Mouse (Mus musculus): ENCODE measurements around the gene Faap24. TPM values are rescaled to one million over a fixed set of nuclear protein-coding genes. Genes with fewer than 3 reads are reported as not detected.
A peak's percentile ranks its signal among the peaks of the same experiment; 100 is the strongest.

Gene Faap24
- polyA plus RNA-seq, 1 experiment from 2014 or later, result 20.0 TPM

- H3K9me3 ChIP-seq (ENCODE audit: control insufficient read depth, low read length), result no peaks in the 10 kb centered on the region
- H3K9ac ChIP-seq (ENCODE audit: low read length), result no peak overlapping the region
- WGBS, result 79% methylated on average over 3 of the region's 3 CpGs
- H3K27me3 ChIP-seq (ENCODE audit: control insufficient read depth, insufficient read depth, low read depth, low read length), result no peaks in the 10 kb centered on the region
- H3K4me2 ChIP-seq (ENCODE audit: low read depth, low read length), result no peak overlapping the region
- no peak overlapping the region for H3K27ac ChIP-seq (ENCODE audit: low read length)
- H3K4me1 ChIP-seq (replicated peaks; ENCODE audit: control insufficient read depth, insufficient read depth, low read length), result no peaks in the 10 kb centered on the region
- H3K4me3 ChIP-seq (ENCODE audit: low read length), result no peak overlapping the region
- ATAC-seq (ENCODE audit: low read depth), result no peak
- H3K36me3 ChIP-seq (ENCODE audit: control insufficient read depth, insufficient read depth, low read length), result no peaks in the 10 kb centered on the region
These were observed 45.5 kb downstream of the Faap24 start for GRCm38 (mm10) chr7:35351155-35351554.

GRCm38 (mm10) chr7:35349886-35350684 lies 46.6 kb downstream of the Faap24 start:
- H3K4me2 ChIP-seq (ENCODE audit: low read depth, low read length), result no peak overlapping the region
- no peaks in the 10 kb centered on the region for H3K36me3 ChIP-seq (ENCODE audit: control insufficient read depth, insufficient read depth, low read length)
- no peak overlapping the region for H3K27ac ChIP-seq (ENCODE audit: low read length)
- no peaks in the 10 kb centered on the region for H3K27me3 ChIP-seq (ENCODE audit: control insufficient read depth, insufficient read depth, low read depth, low read length)
- H3K9ac ChIP-seq (ENCODE audit: low read length), result no peak overlapping the region
- H3K4me1 ChIP-seq (replicated peaks; ENCODE audit: control insufficient read depth, insufficient read depth, low read length), result no peaks in the 10 kb centered on the region
- ATAC-seq (ENCODE audit: low read depth), result no peak
- H3K9me3 ChIP-seq (ENCODE audit: control insufficient read depth, low read length), result no peaks in the 10 kb centered on the region
- WGBS, result 70% methylated on average over 8 of the region's 8 CpGs
- H3K4me3 ChIP-seq (ENCODE audit: low read length), result no peak overlapping the region

GRCm38 (mm10) chr7:35349022-35349421 lies 47.6 kb downstream of the Faap24 start:
- WGBS, result 85% methylated on average over 4 of the region's 4 CpGs
- H3K4me3 ChIP-seq (ENCODE audit: low read length), result no peak overlapping the region
- no peaks in the 10 kb centered on the region for H3K4me1 ChIP-seq (replicated peaks; ENCODE audit: control insufficient read depth, insufficient read depth, low read length)
- H3K36me3 ChIP-seq (ENCODE audit: control insufficient read depth, insufficient read depth, low read length), result no peaks in the 10 kb centered on the region
- no peak for ATAC-seq (ENCODE audit: low read depth)
- no peak overlapping the region for H3K4me2 ChIP-seq (ENCODE audit: low read depth, low read length)
- H3K9ac ChIP-seq (ENCODE audit: low read length), result no peak overlapping the region
- H3K27ac ChIP-seq (ENCODE audit: low read length), result no peak overlapping the region
- no peaks in the 10 kb centered on the region for H3K27me3 ChIP-seq (ENCODE audit: control insufficient read depth, insufficient read depth, low read depth, low read length)
- H3K9me3 ChIP-seq (ENCODE audit: control insufficient read depth, low read length), result no peaks in the 10 kb centered on the region

- Histone ChIP-seq H3K27me3 (ENCODE audit: control insufficient read depth, insufficient read depth, low read depth, low read length) (no peaks in the 10 kb centered on the region), H3K4me3 (ENCODE audit: low read length) (no peak overlapping the region), H3K9me3 (ENCODE audit: control insufficient read depth, low read length) (no peaks in the 10 kb centered on the region), H3K4me1 (replicated peaks; ENCODE audit: control insufficient read depth, insufficient read depth, low read length) (no peaks in the 10 kb centered on the region), H3K27ac (ENCODE audit: low read length) (peak overlapping the region; percentile 17; the same call in 1 of the 2 replicates), H3K9ac (ENCODE audit: low read length) (no peak overlapping the region), H3K4me2 (ENCODE audit: low read depth, low read length) (no peak overlapping the region), H3K36me3 (ENCODE audit: control insufficient read depth, insufficient read depth, low read length) (no peaks in the 10 kb centered on the region)
- 42% methylated on average over 17 of the region's 18 CpGs for WGBS
- peak; percentile 72 for ATAC-seq (ENCODE audit: low read depth)
These were observed 48.5 kb downstream of the Faap24 start for GRCm38 (mm10) chr7:35347918-35348700.

GRCm38 (mm10) chr7:35344785-35345330 lies 51.8 kb downstream of the Faap24 start:
- Histone ChIP-seq H3K36me3 (ENCODE audit: control insufficient read depth, insufficient read depth, low read length) (no peaks in the 10 kb centered on the region), H3K9ac (ENCODE audit: low read length) (no peak overlapping the region), H3K27ac (ENCODE audit: low read length) (no peak overlapping the region), H3K27me3 (ENCODE audit: control insufficient read depth, insufficient read depth, low read depth, low read length) (no peaks in the 10 kb centered on the region), H3K4me2 (ENCODE audit: low read depth, low read length) (no peak overlapping the region), H3K4me1 (replicated peaks; ENCODE audit: control insufficient read depth, insufficient read depth, low read length) (no peaks in the 10 kb centered on the region), H3K9me3 (ENCODE audit: control insufficient read depth, low read length) (no peaks in the 10 kb centered on the region), H3K4me3 (ENCODE audit: low read length) (no peak overlapping the region)
- WGBS, result 79% methylated on average over 5 of the region's 5 CpGs
- no peak for ATAC-seq (ENCODE audit: low read depth)

GRCm38 (mm10) chr7:35342498-35342897 lies 54.1 kb downstream of the Faap24 start:
- ATAC-seq (ENCODE audit: low read depth), result no peak
- no peaks in the 10 kb centered on the region for H3K36me3 ChIP-seq (ENCODE audit: control insufficient read depth, insufficient read depth, low read length)
- WGBS, result 34% methylated on average over 4 of the region's 4 CpGs
- no peak overlapping the region for H3K27ac ChIP-seq (ENCODE audit: low read length)
- H3K9ac ChIP-seq (ENCODE audit: low read length), result no peak overlapping the region
- H3K4me2 ChIP-seq (ENCODE audit: low read depth, low read length), result no peak overlapping the region
- H3K4me1 ChIP-seq (replicated peaks; ENCODE audit: control insufficient read depth, insufficient read depth, low read length), result no peaks in the 10 kb centered on the region
- no peaks in the 10 kb centered on the region for H3K9me3 ChIP-seq (ENCODE audit: control insufficient read depth, low read length)
- no peaks in the 10 kb centered on the region for H3K27me3 ChIP-seq (ENCODE audit: control insufficient read depth, insufficient read depth, low read depth, low read length)
- H3K4me3 ChIP-seq (ENCODE audit: low read length), result no peak overlapping the region

Other genes starting within 250 kb of the Faap24 start
- gene Slc7a10, start 210.5 kb downstream of the Faap24 start, polyA plus RNA-seq (2015; fragmentation: Nextera tagmentation; extraction: Ambion mirVana), result 5.3 and 6.2 TPM in 2 replicates
- gene Lrp3, start 181.3 kb downstream of the Faap24 start, polyA plus RNA-seq (2015; fragmentation: Nextera tagmentation; extraction: Ambion mirVana), result 5.9 and 6.7 TPM in 2 replicates
- 15.5 and 16.5 TPM in 2 replicates for gene Gpatch1, start 78.4 kb downstream of the Faap24 start, polyA plus RNA-seq (2015; fragmentation: Nextera tagmentation; extraction: Ambion mirVana)
- 5.9 and 6.6 TPM in 2 replicates for gene Rhpn2, start 62.7 kb downstream of the Faap24 start, polyA plus RNA-seq (2015; fragmentation: Nextera tagmentation; extraction: Ambion mirVana)
- 54.1 and 54.4 TPM in 2 replicates for gene Cep89, start 199 bp upstream of the Faap24 start, polyA plus RNA-seq (2015; fragmentation: Nextera tagmentation; extraction: Ambion mirVana)
- 0.14 and 0.31 TPM in 2 replicates for gene Slc7a9, start 52.0 kb upstream of the Faap24 start, polyA plus RNA-seq (2015; fragmentation: Nextera tagmentation; extraction: Ambion mirVana)
- gene Tdrd12, start 140.9 kb upstream of the Faap24 start, polyA plus RNA-seq (2015; fragmentation: Nextera tagmentation; extraction: Ambion mirVana), result 0.15 and 0.33 TPM in 2 replicates
- 41.6 and 42.1 TPM in 2 replicates for gene Nudt19, start 159.5 kb upstream of the Faap24 start, polyA plus RNA-seq (2015; fragmentation: Nextera tagmentation; extraction: Ambion mirVana)
- 0.06 and 0.13 TPM in 2 replicates for gene Rgs9bp, start 188.7 kb upstream of the Faap24 start, polyA plus RNA-seq (2015; fragmentation: Nextera tagmentation; extraction: Ambion mirVana)
- gene Ankrd27, start 189.4 kb upstream of the Faap24 start, polyA plus RNA-seq (2015; fragmentation: Nextera tagmentation; extraction: Ambion mirVana), result 36.2 and 36.3 TPM in 2 replicates

Measured in lung, embryonic 16.5 days (tissue).